Mouse (Mus musculus) neural tube, embryonic 15.5 days (tissue): ENCODE measurements around the gene Abr. TPM values are rescaled to one million over a fixed set of nuclear protein-coding genes. Genes with fewer than 3 reads are reported as not detected.
A peak's percentile ranks its signal among the peaks of the same experiment; 100 is the strongest.

Source experiments
- ATAC-seq: fragments of 200-750 bp; cut with Nextera tagmentation; 2 replicates; pipeline ENCODE4 v1.8.0; 2017; ENCODE audit warnings: mild to moderate bottlenecking, moderate TSS enrichment, moderate library complexity; ENCODE audit not compliant: low FRiP score
- H3K27ac ChIP-seq: fragments of 300-500 bp; sonication (generic); replicated peaks from 2 replicates; pipeline ENCODE4 v1.5.1; 2015; ENCODE audit warnings: mild to moderate bottlenecking, inconsistent platforms
- H3K27me3 ChIP-seq: fragments of 300-500 bp; sonication (generic); replicated peaks from 2 replicates; pipeline ENCODE4 v1.6.1; 2015; ENCODE audit warnings: inconsistent platforms
- H3K36me3 ChIP-seq: fragments of 300-500 bp; sonication (generic); 2 replicates; pipeline ENCODE4 v1.6.1; 2015; ENCODE audit warnings: inconsistent platforms
- H3K4me1 ChIP-seq: fragments of 300-500 bp; sonication (generic); 2 replicates; pipeline ENCODE4 v1.6.1; 2015; ENCODE audit warnings: inconsistent platforms
- H3K4me2 ChIP-seq: fragments of 300-500 bp; sonication (generic); 2 replicates; pipeline ENCODE4 v1.6.1; 2015; ENCODE audit warnings: inconsistent platforms, mild to moderate bottlenecking, moderate library complexity
- H3K4me3 ChIP-seq: fragments of 300-500 bp; sonication (generic); replicated peaks from 2 replicates; pipeline ENCODE4 v1.5.1; 2015; ENCODE audit warnings: mild to moderate bottlenecking, inconsistent platforms
- H3K9ac ChIP-seq: fragments of 300-500 bp; sonication (generic); replicated peaks from 2 replicates; pipeline ENCODE4 v1.6.1; 2015; ENCODE audit warnings: mild to moderate bottlenecking, inconsistent platforms
- H3K9me3 ChIP-seq: fragments of 300-500 bp; sonication (generic); replicated peaks from 2 replicates; pipeline ENCODE4 v1.6.1; 2016; ENCODE audit warnings: inconsistent platforms
- WGBS: fragments of 180-500 bp; shearing (Covaris S2); methylation state at CpG from one replicate; pipeline ENCODE4 v1.1.7; 2015; ENCODE audit warnings: mixed read lengths; 5-methylcytosine and 5-hydroxymethylcytosine counted together
- polyA plus RNA-seq: library from polyadenylated mRNA; unstranded; fragments of >200 nt; fragmentation: Nextera tagmentation; extraction: Ambion mirVana; gene quantifications from 2 replicates; pipeline ENCODE4 v1.2.1, GENCODE M21; 2015

Abr gene
- polyA plus RNA-seq, 1 experiment from 2014 or later, result 88.3 TPM

DNA sequence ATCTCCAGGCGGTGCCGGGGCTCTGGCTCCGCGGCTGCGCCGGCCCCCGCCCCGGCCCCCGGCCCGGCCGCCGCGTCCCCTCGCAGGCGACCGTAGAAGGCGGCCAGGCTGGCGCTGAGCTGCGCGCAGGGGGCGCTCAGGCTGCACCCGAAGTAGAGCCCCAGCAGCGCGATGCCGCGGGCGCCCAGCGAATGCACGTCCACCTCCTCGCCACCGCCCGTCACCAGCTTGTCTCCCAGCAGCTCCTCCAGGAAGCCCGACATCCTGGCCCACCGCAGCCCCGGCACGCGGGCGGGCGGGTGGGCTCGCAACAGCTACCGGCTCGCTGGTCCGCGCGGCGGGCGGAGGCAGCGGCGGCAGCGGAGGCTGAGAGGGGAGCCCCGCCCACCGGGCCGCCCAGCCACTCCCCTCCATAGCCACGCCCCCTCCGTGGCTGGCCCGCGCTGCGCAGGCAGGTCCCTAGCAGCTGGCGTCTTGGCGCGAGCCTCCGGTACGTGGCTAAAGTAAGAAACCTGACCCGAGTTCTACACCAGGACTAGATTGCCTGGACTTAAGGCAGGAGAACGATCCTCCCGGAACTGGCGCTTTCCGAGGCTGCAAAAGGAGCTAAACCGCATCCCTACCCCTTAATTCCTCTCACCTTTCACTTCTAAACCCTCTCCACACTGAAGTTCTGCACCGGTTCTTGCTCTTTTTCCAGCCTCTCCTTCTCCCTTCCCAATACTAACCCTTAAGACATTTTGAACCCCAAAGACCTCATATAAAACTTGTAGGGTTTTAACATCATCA, 223.1 kb downstream of the Abr start, which contains the start of gene Nxn:
Nxn (minus strand) TSS at position 343 of the 789 bp plus-strand sequence.
- 0% methylated on average over 51 of the region's 70 CpGs for WGBS
- H3K9ac ChIP-seq, result peak within 1 kb of the TSS; percentile 77
- peak within 1 kb of the TSS; percentile 89 for H3K27ac ChIP-seq
- H3K4me2 ChIP-seq, result peak within 1 kb of the TSS; percentile 91
- ATAC-seq, result peak; percentile 85
- H3K4me1 ChIP-seq, result peaks cover 33% of the 10 kb centered on the region
- H3K4me3 ChIP-seq, result peak within 1 kb of the TSS; percentile 87
- H3K27me3 ChIP-seq, result no peaks in the 10 kb centered on the region
- H3K9me3 ChIP-seq, result no peaks in the 10 kb centered on the region
- H3K36me3 ChIP-seq, result no peaks in the 10 kb centered on the region

DNA sequence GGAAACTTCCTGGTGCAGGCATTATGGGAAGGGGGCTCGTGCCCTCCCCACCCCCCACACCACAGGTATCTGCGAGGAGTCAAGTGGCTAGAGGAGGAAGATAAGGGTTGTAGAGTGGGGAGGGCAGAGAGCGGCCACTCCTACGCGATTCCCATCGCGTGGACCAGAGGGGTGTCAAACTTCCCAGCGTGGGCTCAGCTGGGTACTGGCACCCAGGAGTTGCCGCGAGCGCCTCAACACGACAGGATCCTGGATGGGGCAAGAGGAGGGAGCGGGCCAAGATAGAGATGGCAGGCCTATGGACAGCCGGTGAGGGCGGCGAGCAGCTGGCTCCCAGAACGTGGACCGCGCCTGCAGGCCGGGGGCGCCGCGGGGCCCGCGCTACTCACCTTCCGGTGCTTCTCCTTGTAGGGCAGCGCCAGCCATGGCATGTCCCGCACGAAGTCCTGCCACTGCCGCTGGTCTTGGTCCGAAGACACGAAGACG, 223.8 kb downstream of the Abr start:
- Histone ChIP-seq H3K36me3 (no peaks in the 10 kb centered on the region), H3K9me3 (no peaks in the 10 kb centered on the region), H3K27me3 (no peaks in the 10 kb centered on the region), H3K27ac (peak overlapping the region; percentile 89), H3K9ac (peak overlapping the region; percentile 77), H3K4me1 (peaks cover 33% of the 10 kb centered on the region), H3K4me2 (peak overlapping the region; percentile 91), H3K4me3 (peak overlapping the region; percentile 87)
- WGBS, result under 1% methylated on average over 32 of the region's 33 CpGs
- peak; percentile 45 for ATAC-seq

- peak; percentile 26; the same call in 1 of the 2 replicates for ATAC-seq
- Histone ChIP-seq H3K9ac (peak overlapping the region; percentile 77), H3K4me1 (peaks cover 33% of the 10 kb centered on the region), H3K27ac (peak overlapping the region; percentile 89), H3K27me3 (no peaks in the 10 kb centered on the region), H3K9me3 (no peaks in the 10 kb centered on the region), H3K4me3 (peak overlapping the region; percentile 87), H3K4me2 (peak overlapping the region; percentile 91), H3K36me3 (no peaks in the 10 kb centered on the region)
- 0% methylated on average over 26 of the region's 26 CpGs for whole genome bisulfite sequencing
Observed at GRCm38 (mm10) chr11:76397650-76398311, 224.3 kb downstream of the Abr start.

DNA sequence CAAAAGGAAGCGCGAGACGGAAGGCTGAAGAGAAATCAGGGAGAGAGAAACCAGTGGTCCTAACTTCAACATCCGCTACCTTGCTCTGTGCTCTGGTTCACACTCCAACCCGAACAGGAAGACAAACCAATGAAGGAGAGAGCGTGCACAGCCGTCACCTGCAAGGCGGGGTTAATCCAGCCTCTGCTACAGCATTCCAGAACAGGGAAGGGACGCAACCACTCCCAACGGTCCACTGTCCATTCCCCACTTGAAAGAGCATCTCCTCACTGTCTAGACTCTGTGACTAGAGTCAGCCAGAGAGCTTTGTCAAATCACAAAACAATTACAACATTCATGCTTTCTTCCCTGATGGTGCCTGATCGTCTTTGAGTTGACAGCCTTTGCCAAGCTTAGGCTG, 229.1 kb downstream of the Abr start:
- no peak for ATAC-seq
- Histone ChIP-seq H3K27ac (no peak overlapping the region), H3K27me3 (no peaks in the 10 kb centered on the region), H3K9ac (no peak overlapping the region), H3K36me3 (no peaks in the 10 kb centered on the region), H3K4me2 (no peak overlapping the region), H3K4me3 (no peak overlapping the region), H3K9me3 (no peaks in the 10 kb centered on the region), H3K4me1 (peaks cover 33% of the 10 kb centered on the region)
- 91% methylated on average over 11 of the region's 11 CpGs for WGBS

GRCm38 (mm10) chr11:76392532-76392931, 229.6 kb downstream of the Abr start:
- 86% methylated on average over 7 of the region's 7 CpGs for WGBS
- Histone ChIP-seq H3K27ac (no peak overlapping the region), H3K9me3 (no peaks in the 10 kb centered on the region), H3K4me1 (peaks cover 29% of the 10 kb centered on the region), H3K36me3 (no peaks in the 10 kb centered on the region), H3K9ac (no peak overlapping the region), H3K27me3 (no peaks in the 10 kb centered on the region), H3K4me2 (no peak overlapping the region), H3K4me3 (no peak overlapping the region)
- ATAC-seq, result no peak

DNA sequence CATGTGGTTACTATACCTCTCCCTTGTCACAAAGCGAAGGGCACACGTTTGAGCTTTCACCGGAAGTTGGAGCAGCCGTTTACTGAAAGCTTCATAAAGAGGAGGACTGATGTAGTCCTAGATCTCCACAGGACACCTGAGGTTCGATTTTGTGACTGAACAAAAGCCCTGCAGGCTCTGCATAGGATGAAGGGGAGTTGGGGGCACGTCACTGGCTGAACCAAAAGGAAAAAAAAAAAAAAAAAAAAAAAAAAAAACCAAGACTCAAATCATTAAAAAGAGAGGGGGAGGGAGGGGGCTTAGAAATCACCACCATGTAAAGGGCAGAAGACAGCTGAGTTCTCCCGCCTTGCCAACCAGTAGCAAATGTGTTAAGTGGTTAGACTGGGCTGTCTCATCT, 233.4 kb downstream of the Abr start:
- Histone ChIP-seq H3K27ac (no peak overlapping the region), H3K4me3 (no peak overlapping the region), H3K36me3 (no peaks in the 10 kb centered on the region), H3K27me3 (no peaks in the 10 kb centered on the region), H3K9me3 (no peaks in the 10 kb centered on the region), H3K4me1 (peaks cover 28% of the 10 kb centered on the region), H3K9ac (no peak overlapping the region), H3K4me2 (peak overlapping the region; percentile 15; the same call in 1 of the 2 replicates)
- 26% methylated on average over 7 of the region's 7 CpGs for WGBS
- ATAC-seq, result no peak

DNA sequence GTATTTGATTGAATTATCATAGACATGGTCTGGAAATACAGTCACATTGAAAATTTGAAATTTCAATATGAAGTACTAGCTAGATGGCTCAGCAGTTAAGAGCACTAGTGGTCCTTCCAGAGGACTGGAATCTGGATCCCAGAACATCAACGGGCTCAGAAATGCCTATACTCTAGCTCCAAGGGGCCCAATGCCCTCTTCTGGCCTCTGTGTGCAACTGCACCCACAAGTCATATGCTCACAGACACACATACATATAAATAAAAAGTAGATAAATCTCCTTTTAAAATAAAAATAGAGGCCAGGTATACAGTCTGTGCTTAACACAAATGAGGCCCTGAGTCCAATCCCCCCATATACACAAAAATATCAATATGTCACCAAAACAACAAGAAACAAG, 235.0 kb downstream of the Abr start:
- WGBS, result 97% methylated on average over 1 of the region's 1 CpGs
- H3K4me1 ChIP-seq, result peaks cover 38% of the 10 kb centered on the region
- H3K4me2 ChIP-seq, result no peak overlapping the region
- ATAC-seq, result no peak
- no peaks in the 10 kb centered on the region for H3K27me3 ChIP-seq
- no peak overlapping the region for H3K27ac ChIP-seq
- no peak overlapping the region for H3K4me3 ChIP-seq
- no peaks in the 10 kb centered on the region for H3K9me3 ChIP-seq
- no peaks in the 10 kb centered on the region for H3K36me3 ChIP-seq
- H3K9ac ChIP-seq, result no peak overlapping the region

- no peak overlapping the region for H3K27ac ChIP-seq
- no peaks in the 10 kb centered on the region for H3K9me3 ChIP-seq
- no peaks in the 10 kb centered on the region for H3K36me3 ChIP-seq
- H3K9ac ChIP-seq, result no peak overlapping the region
- peaks cover 38% of the 10 kb centered on the region for H3K4me1 ChIP-seq
- 27% methylated on average over 3 of the region's 3 CpGs for WGBS
- no peaks in the 10 kb centered on the region for H3K27me3 ChIP-seq
- no peak for ATAC-seq
- H3K4me2 ChIP-seq, result no peak overlapping the region
- no peak overlapping the region for H3K4me3 ChIP-seq
Observed at GRCm38 (mm10) chr11:76385746-76386145, 236.4 kb downstream of the Abr start.

DNA sequence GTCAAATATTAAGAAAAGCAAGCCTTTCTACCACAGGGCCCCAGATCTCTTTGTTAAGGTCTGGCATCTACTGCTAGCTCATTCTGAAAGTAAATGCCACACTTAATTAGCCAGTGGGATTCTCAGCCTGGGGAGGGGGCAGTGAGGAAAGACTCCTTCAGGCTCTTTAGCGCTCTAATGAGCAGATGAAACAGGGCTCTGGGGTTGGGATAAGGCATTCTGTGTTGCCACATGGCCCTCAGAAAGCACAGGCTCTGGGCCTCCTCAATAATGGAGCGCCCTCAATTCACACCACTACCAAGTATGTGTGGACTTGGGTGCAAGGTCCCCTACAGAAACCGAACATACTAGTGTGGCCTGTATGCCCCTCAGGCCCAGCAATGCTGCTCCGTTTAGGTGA, 237.1 kb downstream of the Abr start:
- Histone ChIP-seq H3K27ac (peak overlapping the region; percentile 51; the same call in 1 of the 2 replicates), H3K36me3 (no peaks in the 10 kb centered on the region), H3K4me2 (no peak overlapping the region), H3K4me3 (no peak overlapping the region), H3K9me3 (no peaks in the 10 kb centered on the region), H3K4me1 (peaks cover 38% of the 10 kb centered on the region), H3K27me3 (no peaks in the 10 kb centered on the region), H3K9ac (no peak overlapping the region)
- no peak for ATAC-seq
- 65% methylated on average over 4 of the region's 4 CpGs for WGBS

- Histone ChIP-seq H3K9me3 (no peaks in the 10 kb centered on the region), H3K4me1 (peaks cover 38% of the 10 kb centered on the region), H3K27ac (0 out of 2 replicates have a peak overlapping the region, but pooled peaks have one; percentile 18), H3K27me3 (no peaks in the 10 kb centered on the region), H3K9ac (no peak overlapping the region), H3K4me3 (no peak overlapping the region), H3K4me2 (no peak overlapping the region), H3K36me3 (no peaks in the 10 kb centered on the region)
- 56% methylated on average over 5 of the region's 5 CpGs for WGBS
- no peak for ATAC-seq
Observed at GRCm38 (mm10) chr11:76384307-76384706, 237.8 kb downstream of the Abr start.

GRCm38 (mm10) chr11:76382711-76383324, 239.3 kb downstream of the Abr start:
- 29% methylated on average over 13 of the region's 13 CpGs for WGBS
- Histone ChIP-seq H3K4me3 (no peak overlapping the region), H3K27me3 (no peaks in the 10 kb centered on the region), H3K27ac (no peak overlapping the region), H3K4me1 (peaks cover 27% of the 10 kb centered on the region), H3K36me3 (no peaks in the 10 kb centered on the region), H3K9ac (no peak overlapping the region), H3K4me2 (no peak overlapping the region), H3K9me3 (no peaks in the 10 kb centered on the region)
- ATAC-seq, result no peak
